In the genomic region with DNA sequence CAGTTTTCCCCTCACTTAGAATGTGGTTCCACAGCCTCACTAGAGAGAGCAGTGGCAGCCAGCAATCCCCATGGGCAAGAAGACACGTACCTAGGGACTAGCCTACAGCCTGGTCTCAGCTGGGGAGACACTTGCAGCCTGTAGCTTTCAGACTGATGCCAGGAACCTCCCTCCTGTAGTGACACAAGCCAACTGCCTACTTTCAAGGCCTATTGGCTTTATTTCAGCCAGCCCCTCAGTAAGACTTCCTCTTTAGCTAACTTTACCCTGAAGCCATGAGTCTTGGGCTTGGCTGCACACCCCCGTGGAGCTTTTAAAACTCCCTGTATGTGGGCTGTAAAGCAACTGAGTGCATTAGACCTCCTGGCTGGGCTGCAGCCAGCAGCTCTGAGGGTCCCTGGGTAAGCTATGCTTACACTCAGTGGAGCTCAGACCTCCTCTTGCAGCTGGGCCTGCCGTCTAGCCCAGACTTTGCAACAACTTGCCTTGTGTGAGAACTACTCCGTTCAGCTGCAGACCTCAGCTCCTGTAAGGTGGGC, we compare ENCODE assay signal across 14 mouse cellular contexts.
DNase-seq lines count a peak whose midpoint lies in the region; ATAC-seq lines count a peak whose summit lies in the region.
"Had no signal": no experiment of that assay in that cellular context is flagged by ENCODE, and none has a peak within 500 bp of the region (broad histone marks: within the 10 kb centered on the region; RNA-seq: fewer than 3 reads in every experiment).

No protein-coding gene starts in this region.

- H3K4me2 ChIP-seq in hindbrain, embryonic 11.5 days (replicated peaks; ENCODE audit: low read depth, low read length): no peak overlapping the region
- H3K4me2 ChIP-seq in lung, embryonic 16.5 days (ENCODE audit: low read depth, low read length): no peak overlapping the region
- no peak overlapping the region for H3K4me2 ChIP-seq in stomach, embryonic 16.5 days (ENCODE audit: low read depth, low read length)
- H3K4me2 ChIP-seq: hindbrain, embryonic 15.5 days; liver, embryonic 15.5 days had no signal

- WGBS in hindbrain, embryonic 10.5 days: 54% methylated on average over 4 of the region's 4 CpGs
- 62% methylated on average over 4 of the region's 4 CpGs for WGBS in hindbrain, embryonic 11.5 days
- WGBS in lung, embryonic 16.5 days: 57% methylated on average over 4 of the region's 4 CpGs
- WGBS in stomach, embryonic 16.5 days: 43% methylated on average over 4 of the region's 4 CpGs

- no peak for DNase-seq in hindbrain, embryonic 10.5 days (ENCODE audit: low spot score)
- DNase-seq in hindbrain, embryonic 11.5 days (ENCODE audit: low spot score): no peak
- no peak for DNase-seq in lung, postnatal 36 days
- no peak for DNase-seq in ovary, postnatal 10 days (ENCODE audit: low spot score)
- DNase-seq in layer of hippocampus, adult 9-10 months (ENCODE audit: low spot score): no peak
- DNase-seq: cerebellum, postnatal 36 days; heart, adult 18-20 months; right cerebral cortex, postnatal 14 days had no signal

- H3K4me3 ChIP-seq in hindbrain, embryonic 10.5 days: no peak overlapping the region
- H3K4me3 ChIP-seq in hindbrain, embryonic 11.5 days (ENCODE audit: low read depth, low read length): no peak overlapping the region
- no peak overlapping the region for H3K4me3 ChIP-seq in lung, embryonic 16.5 days (ENCODE audit: low read length)
- no peak overlapping the region for H3K4me3 ChIP-seq in stomach, embryonic 16.5 days (replicated peaks; ENCODE audit: low read length)
- H3K4me3 ChIP-seq: erythroblast, embryonic 14.5 days; hindbrain, embryonic 15.5 days; liver, embryonic 15.5 days had no signal

- H3K9ac ChIP-seq in hindbrain, embryonic 11.5 days (ENCODE audit: low read depth, low read length): no peak overlapping the region
- H3K9ac ChIP-seq in lung, embryonic 16.5 days (ENCODE audit: low read length): no peak overlapping the region
- no peak overlapping the region for H3K9ac ChIP-seq in stomach, embryonic 16.5 days (ENCODE audit: low read length)
- H3K9ac ChIP-seq: hindbrain, embryonic 15.5 days; liver, embryonic 15.5 days had no signal

- H3K9me3 ChIP-seq in hindbrain, embryonic 10.5 days: no peaks in the 10 kb centered on the region
- no peaks in the 10 kb centered on the region for H3K9me3 ChIP-seq in hindbrain, embryonic 11.5 days (ENCODE audit: control insufficient read depth, low read length)
- no peaks in the 10 kb centered on the region for H3K9me3 ChIP-seq in lung, embryonic 16.5 days (ENCODE audit: control insufficient read depth, low read length)
- H3K9me3 ChIP-seq in stomach, embryonic 16.5 days (replicated peaks; ENCODE audit: control insufficient read depth, low read length): no peaks in the 10 kb centered on the region
- H3K9me3 ChIP-seq: hindbrain, embryonic 15.5 days; liver, embryonic 15.5 days had no signal

- ATAC-seq in hindbrain, embryonic 11.5 days (ENCODE audit: low FRiP score): no peak
- no peak for ATAC-seq in lung, embryonic 16.5 days (ENCODE audit: low read depth)
- ATAC-seq in hematopoietic stem cell, adult 5-6 weeks (replicated peaks in 1 of 2; ENCODE audit: insufficient read depth in 1 of 2, low FRiP score in 2 of 2, low TSS enrichment in 1 of 2, low read depth in 1 of 2, poor library complexity in 2 of 2, severe bottlenecking in 2 of 2): peak; percentile 56 to 63
- ATAC-seq in stomach, embryonic 16.5 days (ENCODE audit: insufficient read depth, low FRiP score): no peak

- no peaks in the 10 kb centered on the region for H3K36me3 ChIP-seq in hindbrain, embryonic 10.5 days
- H3K36me3 ChIP-seq in hindbrain, embryonic 11.5 days (ENCODE audit: control insufficient read depth, insufficient read depth, low read length): no peaks in the 10 kb centered on the region
- H3K36me3 ChIP-seq in lung, embryonic 16.5 days (ENCODE audit: control insufficient read depth, insufficient read depth, low read length): no peaks in the 10 kb centered on the region
- H3K36me3 ChIP-seq in stomach, embryonic 16.5 days (ENCODE audit: control insufficient read depth, insufficient read depth, low read length): no peaks in the 10 kb centered on the region
- H3K36me3 ChIP-seq: hindbrain, embryonic 15.5 days; liver, embryonic 15.5 days had no signal

- 0 out of 2 replicates have a peak overlapping the region, but pooled peaks have one; percentile 16 for H3K27ac ChIP-seq in hindbrain, embryonic 10.5 days
- H3K27ac ChIP-seq in hindbrain, embryonic 11.5 days (ENCODE audit: low read depth, low read length): no peak overlapping the region
- H3K27ac ChIP-seq in lung, embryonic 16.5 days (ENCODE audit: low read length): peak overlapping the region; percentile 19; the same call in 1 of the 2 replicates
- H3K27ac ChIP-seq in stomach, embryonic 16.5 days (ENCODE audit: low read length): peak overlapping the region; percentile 21; the same call in 1 of the 2 replicates
- H3K27ac ChIP-seq: hindbrain, embryonic 15.5 days; liver, embryonic 15.5 days had no signal

- peaks cover 97% of the 10 kb centered on the region for H3K27me3 ChIP-seq in hindbrain, embryonic 10.5 days (ENCODE audit: insufficient read depth, poor library complexity, severe bottlenecking)
- peaks cover 5% of the 10 kb centered on the region; the same call in 1 of the 2 replicates for H3K27me3 ChIP-seq in hindbrain, embryonic 11.5 days (ENCODE audit: control insufficient read depth, insufficient read depth, low read length)
- H3K27me3 ChIP-seq in lung, embryonic 16.5 days (ENCODE audit: control insufficient read depth, insufficient read depth, low read depth, low read length): no peaks in the 10 kb centered on the region
- H3K27me3 ChIP-seq in stomach, embryonic 16.5 days (ENCODE audit: control insufficient read depth, insufficient read depth, low read length): no peaks in the 10 kb centered on the region

- H3K4me1 ChIP-seq in hindbrain, embryonic 10.5 days (replicated peaks): peaks cover 62% of the 10 kb centered on the region
- peaks cover 4% of the 10 kb centered on the region; the same call in 1 of the 2 replicates for H3K4me1 ChIP-seq in hindbrain, embryonic 11.5 days (replicated peaks; ENCODE audit: control insufficient read depth, insufficient read depth, low read length)
- peaks cover 52% of the 10 kb centered on the region for H3K4me1 ChIP-seq in lung, embryonic 16.5 days (replicated peaks; ENCODE audit: control insufficient read depth, insufficient read depth, low read length)
- peaks cover 26% of the 10 kb centered on the region for H3K4me1 ChIP-seq in stomach, embryonic 16.5 days (ENCODE audit: control insufficient read depth, insufficient read depth, low read length)

Comparison
In these comparisons a context has a peak if more than half of its experiments do, and no peak if none do; other contexts are left out.
1. ATAC-seq: peak in hematopoietic stem cell, adult 5-6 weeks (2 of 2); none in hindbrain, embryonic 11.5 days (single experiment), lung, embryonic 16.5 days (single experiment) and stomach, embryonic 16.5 days (single experiment).